Mouse (Mus musculus): ENCODE results near the gene C77080.

- no peak for TF ChIP-seq CTCF (IDR thresholded peaks at IDR 0.05)
- TF ChIP-seq EP300 (IDR thresholded peaks at IDR 0.05): no peak
Measured at GRCm38 (mm10) chr4:129289671-129290070, 28.5 kb upstream of the C77080 start.
